Mouse (Mus musculus): ENCODE results near the gene Zfp239. TPM values are rescaled to one million over a fixed set of nuclear protein-coding genes. Genes with fewer than 3 reads are reported as not detected.

Zfp239 gene
- total and polyA plus RNA-seq, 2 experiments: 0.05 to 0.09 TPM

GRCm38 (mm10) chr6:117851747-117852146 is 10.2 kb upstream of the Zfp239 start:
- TF ChIP-seq POLR2A (IDR thresholded peaks at IDR 0.05; ENCODE audit: extremely low read depth, insufficient read depth, low read length): no peak
- TF ChIP-seq CTCF (IDR thresholded peaks at IDR 0.05; ENCODE audit: low read depth, low read length): no peak
- no peak overlapping the region for H3K9ac ChIP-seq (ENCODE audit: low read depth, low read length)

GRCm38 (mm10) chr6:117857990-117858389 is 3.9 kb upstream of the Zfp239 start:
- no peak overlapping the region for H3K27ac ChIP-seq (replicated peaks; ENCODE audit: insufficient read depth, low read depth, low read length)
- no peaks in the 10 kb centered on the region for H3K79me2 ChIP-seq (ENCODE audit: control insufficient read depth, insufficient read depth, low read length)
- H3K27me3 ChIP-seq (ENCODE audit: control insufficient read depth, insufficient read depth, low read length): no peaks in the 10 kb centered on the region
- WGBS: 78% methylated on average over 1 of the region's 1 CpGs
- no peak overlapping the region for H3K4me3 ChIP-seq (ENCODE audit: insufficient read depth, low read depth, low read length)
- no peak for DNase-seq (ENCODE audit: extremely low read depth, low read depth, low spot score)
- H3K4me1 ChIP-seq (ENCODE audit: control insufficient read depth, insufficient read depth, low read length): no peaks in the 10 kb centered on the region
- no peak overlapping the region for H3K9ac ChIP-seq (ENCODE audit: low read depth, low read length)
- no peaks in the 10 kb centered on the region for H3K36me3 ChIP-seq (ENCODE audit: control insufficient read depth, insufficient read depth, low read length)
- TF ChIP-seq CTCF (IDR thresholded peaks at IDR 0.05; ENCODE audit: low read depth, low read length) (0 out of 2 replicates have a peak, but pooled peaks have one; percentile 8), POLR2A (IDR thresholded peaks at IDR 0.05; ENCODE audit: extremely low read depth, insufficient read depth, low read length) (no peak)

More at GRCm38 (mm10) chr6:117851747-117852146, 10.2 kb upstream of the Zfp239 start:
- no peaks in the 10 kb centered on the region for H3K79me2 ChIP-seq (ENCODE audit: control insufficient read depth, insufficient read depth, low read length)
- H3K36me3 ChIP-seq (ENCODE audit: control insufficient read depth, insufficient read depth, low read length): peaks cover 3% of the 10 kb centered on the region
- H3K4me1 ChIP-seq (ENCODE audit: control insufficient read depth, insufficient read depth, low read length): no peaks in the 10 kb centered on the region
- WGBS: 67% methylated on average over 2 of the region's 2 CpGs
- no peaks in the 10 kb centered on the region for H3K27me3 ChIP-seq (ENCODE audit: control insufficient read depth, insufficient read depth, low read length)
- peak; percentile 26 for DNase-seq (ENCODE audit: extremely low read depth, low read depth, low spot score)
- H3K27ac ChIP-seq (replicated peaks; ENCODE audit: insufficient read depth, low read depth, low read length): no peak overlapping the region
- H3K4me3 ChIP-seq (ENCODE audit: insufficient read depth, low read depth, low read length): no peak overlapping the region

GRCm38 (mm10) chr6:117862465-117862864 is 565 bp downstream of the Zfp239 start:
- H3K9ac ChIP-seq (ENCODE audit: low read depth, low read length): no peak overlapping the region
- no peak overlapping the region for H3K27ac ChIP-seq (replicated peaks; ENCODE audit: insufficient read depth, low read depth, low read length)
- TF ChIP-seq CTCF (IDR thresholded peaks at IDR 0.05; ENCODE audit: low read depth, low read length) (no peak), POLR2A (IDR thresholded peaks at IDR 0.05; ENCODE audit: extremely low read depth, insufficient read depth, low read length) (no peak)
- DNase-seq (ENCODE audit: extremely low read depth, low read depth, low spot score): no peak
- 69% methylated on average over 8 of the region's 8 CpGs for WGBS
- no peaks in the 10 kb centered on the region for H3K27me3 ChIP-seq (ENCODE audit: control insufficient read depth, insufficient read depth, low read length)
- 0 out of 2 replicates have a peak, but pooled peaks cover 2% of the 10 kb centered on the region for H3K4me1 ChIP-seq (ENCODE audit: control insufficient read depth, insufficient read depth, low read length)
- H3K36me3 ChIP-seq (ENCODE audit: control insufficient read depth, insufficient read depth, low read length): no peaks in the 10 kb centered on the region
- H3K4me3 ChIP-seq (ENCODE audit: insufficient read depth, low read depth, low read length): no peak overlapping the region
- H3K79me2 ChIP-seq (ENCODE audit: control insufficient read depth, insufficient read depth, low read length): no peaks in the 10 kb centered on the region

- TF ChIP-seq POLR2A (IDR thresholded peaks at IDR 0.05; ENCODE audit: extremely low read depth, insufficient read depth, low read length) (no peak), CTCF (IDR thresholded peaks at IDR 0.05; ENCODE audit: low read depth, low read length) (no peak)
- DNase-seq (ENCODE audit: extremely low read depth, low read depth, low spot score): peak; percentile 25
- Histone ChIP-seq H3K9ac (ENCODE audit: low read depth, low read length) (peak overlapping the region; percentile 1; the same call in 1 of the 2 replicates), H3K36me3 (ENCODE audit: control insufficient read depth, insufficient read depth, low read length) (no peaks in the 10 kb centered on the region), H3K27ac (replicated peaks; ENCODE audit: insufficient read depth, low read depth, low read length) (no peak overlapping the region), H3K4me1 (ENCODE audit: control insufficient read depth, insufficient read depth, low read length) (0 out of 2 replicates have a peak, but pooled peaks cover 2% of the 10 kb centered on the region), H3K4me3 (ENCODE audit: insufficient read depth, low read depth, low read length) (peak overlapping the region; percentile 78), H3K27me3 (ENCODE audit: control insufficient read depth, insufficient read depth, low read length) (no peaks in the 10 kb centered on the region), H3K79me2 (ENCODE audit: control insufficient read depth, insufficient read depth, low read length) (no peaks in the 10 kb centered on the region)
- WGBS: 5% methylated on average over 26 of the region's 26 CpGs
These were observed 1.2 kb downstream of the Zfp239 start for GRCm38 (mm10) chr6:117862899-117863620.

- no peak overlapping the region for H3K9ac ChIP-seq (ENCODE audit: low read depth, low read length)
- 94% methylated on average over 8 of the region's 8 CpGs for WGBS
These were observed 1.9 kb downstream of the Zfp239 start for GRCm38 (mm10) chr6:117863751-117864150.

GRCm38 (mm10) chr6:117868187-117868586 is 6.3 kb downstream of the Zfp239 start:
- H3K4me3 ChIP-seq (ENCODE audit: insufficient read depth, low read depth, low read length): no peak overlapping the region
- no peak for TF ChIP-seq CTCF (IDR thresholded peaks at IDR 0.05; ENCODE audit: low read depth, low read length)
- TF ChIP-seq POLR2A (IDR thresholded peaks at IDR 0.05; ENCODE audit: extremely low read depth, insufficient read depth, low read length): no peak
- H3K9ac ChIP-seq (ENCODE audit: low read depth, low read length): no peak overlapping the region
- H3K79me2 ChIP-seq (ENCODE audit: control insufficient read depth, insufficient read depth, low read length): no peaks in the 10 kb centered on the region
- no peaks in the 10 kb centered on the region for H3K36me3 ChIP-seq (ENCODE audit: control insufficient read depth, insufficient read depth, low read length)
- 86% methylated on average over 8 of the region's 8 CpGs for WGBS
- 0 out of 2 replicates have a peak, but pooled peaks cover 2% of the 10 kb centered on the region for H3K4me1 ChIP-seq (ENCODE audit: control insufficient read depth, insufficient read depth, low read length)
- no peak overlapping the region for H3K27ac ChIP-seq (replicated peaks; ENCODE audit: insufficient read depth, low read depth, low read length)
- H3K27me3 ChIP-seq (ENCODE audit: control insufficient read depth, insufficient read depth, low read length): no peaks in the 10 kb centered on the region
- no peak for DNase-seq (ENCODE audit: extremely low read depth, low read depth, low spot score)

More at GRCm38 (mm10) chr6:117863751-117864150, 1.9 kb downstream of the Zfp239 start:
- H3K79me2 ChIP-seq (ENCODE audit: control insufficient read depth, insufficient read depth, low read length): no peaks in the 10 kb centered on the region
- TF ChIP-seq POLR2A (IDR thresholded peaks at IDR 0.05; ENCODE audit: extremely low read depth, insufficient read depth, low read length) (no peak), CTCF (IDR thresholded peaks at IDR 0.05; ENCODE audit: low read depth, low read length) (no peak)
- no peaks in the 10 kb centered on the region for H3K36me3 ChIP-seq (ENCODE audit: control insufficient read depth, insufficient read depth, low read length)
- H3K4me3 ChIP-seq (ENCODE audit: insufficient read depth, low read depth, low read length): no peak overlapping the region
- 0 out of 2 replicates have a peak, but pooled peaks cover 2% of the 10 kb centered on the region for H3K4me1 ChIP-seq (ENCODE audit: control insufficient read depth, insufficient read depth, low read length)
- DNase-seq (ENCODE audit: extremely low read depth, low read depth, low spot score): no peak
- H3K27me3 ChIP-seq (ENCODE audit: control insufficient read depth, insufficient read depth, low read length): no peaks in the 10 kb centered on the region
- no peak overlapping the region for H3K27ac ChIP-seq (replicated peaks; ENCODE audit: insufficient read depth, low read depth, low read length)
